Mouse (Mus musculus): ENCODE data around the gene Atox1. TPM values are rescaled to one million over a fixed set of nuclear protein-coding genes. Genes with fewer than 3 reads are reported as not detected.

Gene Atox1
- polyA plus RNA-seq, 1 experiment from 2014 or later, result 517 TPM

DNA sequence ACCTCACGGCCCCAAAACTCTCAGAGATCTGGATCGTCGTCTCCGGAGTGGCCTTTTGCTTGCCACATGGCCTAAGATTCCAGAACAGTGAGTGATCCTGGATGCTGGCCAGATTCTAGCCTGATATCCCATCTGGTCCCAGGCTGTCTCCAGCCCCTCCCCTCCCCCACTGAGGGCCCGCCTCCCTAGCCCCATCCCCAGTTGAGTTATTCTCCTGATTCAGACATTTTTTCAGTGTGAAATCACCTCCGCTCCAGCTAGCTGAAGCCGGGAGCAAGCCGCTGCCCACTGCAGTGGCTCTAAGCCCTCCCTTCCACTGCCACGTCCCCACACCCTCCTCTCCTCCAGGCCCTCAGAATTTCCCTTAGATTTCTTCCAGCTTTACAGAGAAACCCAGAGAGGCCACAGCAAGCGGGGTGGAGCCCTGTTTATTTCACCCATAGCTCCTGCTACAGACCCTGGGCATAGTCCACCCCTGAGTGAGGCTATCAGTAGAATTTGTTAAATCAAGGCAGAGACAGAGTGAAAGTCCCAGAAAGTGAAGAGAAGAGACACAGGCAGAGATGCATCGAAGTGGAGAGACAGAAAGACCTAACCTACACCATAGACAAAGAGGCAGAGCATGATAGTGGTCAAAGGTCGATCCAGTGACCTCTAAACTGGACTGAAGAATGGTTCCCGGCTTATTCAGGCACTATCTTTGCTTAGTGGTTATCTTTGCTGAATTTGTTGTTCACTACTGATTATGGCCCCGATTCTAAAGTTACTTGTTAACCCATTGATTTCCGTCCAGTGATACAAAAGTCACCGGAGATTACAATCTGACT, 32.6 kb downstream of the Atox1 start:
- Histone ChIP-seq H3K9ac (ENCODE audit: low read depth, low read length) (peak overlapping the region; percentile 42; the same call in 1 of the 2 replicates), H3K4me3 (replicated peaks; ENCODE audit: low read depth, low read length) (no peak overlapping the region), H3K27me3 (ENCODE audit: insufficient read depth, low read length) (no peaks in the 10 kb centered on the region), H3K4me2 (ENCODE audit: low read length) (no peak overlapping the region), H3K27ac (peak overlapping the region; percentile 93), H3K9me3 (replicated peaks; ENCODE audit: low read length) (no peaks in the 10 kb centered on the region), H3K36me3 (ENCODE audit: insufficient read depth, low read length) (no peaks in the 10 kb centered on the region), H3K4me1 (replicated peaks; ENCODE audit: insufficient read depth, low read length) (peaks cover 14% of the 10 kb centered on the region)
- peak; percentile 91 for ATAC-seq (replicated peaks; ENCODE audit: low FRiP score, low read depth)
- TF ChIP-seq CTCF (IDR thresholded peaks at IDR 0.05; ENCODE audit: low read depth), result no peak
- DNase-seq (ENCODE audit: low spot score), result peak; percentile 97
- 29% methylated on average over 16 of the region's 16 CpGs for WGBS

GRCm38 (mm10) chr11:55424746-55425360, 36.2 kb downstream of the Atox1 start:
- DNase-seq (ENCODE audit: low spot score), result no peak
- no peak for TF ChIP-seq CTCF (IDR thresholded peaks at IDR 0.05; ENCODE audit: low read depth)
- no peak overlapping the region for H3K4me2 ChIP-seq (ENCODE audit: low read length)
- H3K9me3 ChIP-seq (replicated peaks; ENCODE audit: low read length), result no peaks in the 10 kb centered on the region
- no peak overlapping the region for H3K4me3 ChIP-seq (replicated peaks; ENCODE audit: low read depth, low read length)
- H3K36me3 ChIP-seq (ENCODE audit: insufficient read depth, low read length), result no peaks in the 10 kb centered on the region
- 0 out of 2 replicates have a peak overlapping the region, but pooled peaks have one; percentile 27 for H3K9ac ChIP-seq (ENCODE audit: low read depth, low read length)
- H3K27me3 ChIP-seq (ENCODE audit: insufficient read depth, low read length), result no peaks in the 10 kb centered on the region
- peaks cover 14% of the 10 kb centered on the region for H3K4me1 ChIP-seq (replicated peaks; ENCODE audit: insufficient read depth, low read length)
- no peak for ATAC-seq (replicated peaks; ENCODE audit: low FRiP score, low read depth)
- WGBS, result 69% methylated on average over 8 of the region's 8 CpGs
- H3K27ac ChIP-seq, result no peak overlapping the region

- peak; percentile 35 for DNase-seq (ENCODE audit: low spot score)
- ATAC-seq (replicated peaks; ENCODE audit: low FRiP score, low read depth), result no peak
- no peaks in the 10 kb centered on the region for H3K9me3 ChIP-seq (replicated peaks; ENCODE audit: low read length)
- no peaks in the 10 kb centered on the region for H3K27me3 ChIP-seq (ENCODE audit: insufficient read depth, low read length)
- no peaks in the 10 kb centered on the region for H3K36me3 ChIP-seq (ENCODE audit: insufficient read depth, low read length)
- WGBS, result 21% methylated on average over 4 of the region's 4 CpGs
- TF ChIP-seq CTCF (IDR thresholded peaks at IDR 0.05; ENCODE audit: low read depth), result no peak
- no peak overlapping the region for H3K4me2 ChIP-seq (ENCODE audit: low read length)
- no peak overlapping the region for H3K4me3 ChIP-seq (replicated peaks; ENCODE audit: low read depth, low read length)
- no peak overlapping the region for H3K27ac ChIP-seq
- peaks cover 12% of the 10 kb centered on the region for H3K4me1 ChIP-seq (replicated peaks; ENCODE audit: insufficient read depth, low read length)
- no peak overlapping the region for H3K9ac ChIP-seq (ENCODE audit: low read depth, low read length)
Measured at GRCm38 (mm10) chr11:55423756-55424155, 37.3 kb downstream of the Atox1 start.

DNA sequence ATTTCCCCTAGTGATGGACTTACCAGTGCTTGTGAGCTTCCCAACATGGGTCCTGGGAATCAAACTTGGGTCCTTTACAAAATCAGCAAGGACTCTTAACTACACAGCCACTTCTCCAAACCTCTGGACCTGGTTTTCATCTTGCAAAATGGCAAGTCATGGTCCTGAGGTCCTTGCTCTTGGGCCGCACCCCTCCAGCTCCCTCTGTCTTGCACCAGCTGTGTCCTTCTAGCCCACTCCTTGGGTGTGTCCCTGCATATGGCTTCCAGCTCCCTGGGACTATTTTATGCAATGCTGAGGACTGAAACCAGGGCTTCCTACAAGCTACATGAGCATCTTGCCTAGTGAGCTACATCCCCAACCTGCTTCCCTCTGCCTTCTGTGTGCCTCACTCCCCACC, 38.1 kb downstream of the Atox1 start, which contains the start of gene Sparc:
Sparc (minus strand) TSS at position 206 of the 400 bp plus-strand sequence.
- Histone ChIP-seq H3K4me1 (replicated peaks; ENCODE audit: insufficient read depth, low read length) (peaks cover 8% of the 10 kb centered on the region), H3K4me2 (ENCODE audit: low read length) (no peak within 1 kb of the TSS), H3K27ac (no peak within 1 kb of the TSS), H3K9me3 (replicated peaks; ENCODE audit: low read length) (no peaks in the 10 kb centered on the region), H3K27me3 (ENCODE audit: insufficient read depth, low read length) (no peaks in the 10 kb centered on the region), H3K9ac (ENCODE audit: low read depth, low read length) (no peak within 1 kb of the TSS), H3K4me3 (replicated peaks; ENCODE audit: low read depth, low read length) (no peak within 1 kb of the TSS), H3K36me3 (ENCODE audit: insufficient read depth, low read length) (no peaks in the 10 kb centered on the region)
- DNase-seq (ENCODE audit: low spot score), result no peak
- no peak for ATAC-seq (replicated peaks; ENCODE audit: low FRiP score, low read depth)
- WGBS, result 100% methylated on average over 1 of the region's 1 CpGs
- no peak for TF ChIP-seq CTCF (IDR thresholded peaks at IDR 0.05; ENCODE audit: low read depth)

DNA sequence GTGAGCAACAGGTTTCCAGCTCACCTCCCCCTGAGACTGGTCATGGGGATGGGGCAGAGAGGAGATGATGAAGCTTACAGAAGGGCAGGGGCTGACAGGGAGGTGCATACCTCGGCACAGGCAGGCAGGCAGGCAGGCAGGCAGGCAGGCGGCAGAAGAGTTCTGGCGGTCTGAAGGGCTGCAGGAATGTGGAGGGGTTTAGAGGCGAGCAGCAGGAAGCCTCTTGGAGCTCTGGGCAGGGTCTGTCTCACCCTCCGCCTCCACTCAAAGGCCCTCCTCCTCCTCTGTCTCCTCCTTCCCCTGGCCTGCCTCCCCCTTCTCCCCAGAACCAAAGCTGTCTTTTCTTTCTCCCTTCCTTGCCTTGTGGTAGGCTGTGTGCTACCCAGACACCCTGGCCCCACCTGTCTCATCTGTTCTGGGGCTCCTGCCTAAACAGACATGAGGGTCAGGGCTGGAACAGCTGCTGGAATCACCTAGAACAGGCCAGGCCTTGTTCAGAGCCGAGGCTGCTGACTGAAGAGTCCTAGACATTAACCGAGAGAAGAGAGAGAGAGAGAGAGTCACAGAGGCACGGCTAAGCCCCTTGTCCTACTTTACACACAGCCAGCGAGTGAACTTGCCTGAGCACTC, 41.2 kb downstream of the Atox1 start:
- Histone ChIP-seq H3K4me2 (ENCODE audit: low read length) (peak overlapping the region; percentile 64), H3K4me1 (replicated peaks; ENCODE audit: insufficient read depth, low read length) (peaks cover 19% of the 10 kb centered on the region; the same call in 1 of the 2 replicates), H3K27me3 (ENCODE audit: insufficient read depth, low read length) (no peaks in the 10 kb centered on the region), H3K9ac (ENCODE audit: low read depth, low read length) (peak overlapping the region; percentile 76), H3K27ac (peak overlapping the region; percentile 94), H3K9me3 (replicated peaks; ENCODE audit: low read length) (no peaks in the 10 kb centered on the region), H3K4me3 (replicated peaks; ENCODE audit: low read depth, low read length) (peak overlapping the region; percentile 56), H3K36me3 (ENCODE audit: insufficient read depth, low read length) (no peaks in the 10 kb centered on the region)
- TF ChIP-seq CTCF (IDR thresholded peaks at IDR 0.05; ENCODE audit: low read depth), result peak; percentile 41
- peak; percentile 78 for ATAC-seq (replicated peaks; ENCODE audit: low FRiP score, low read depth)
- peak; percentile 97 for DNase-seq (ENCODE audit: low spot score)
- WGBS, result 7% methylated on average over 9 of the region's 9 CpGs

DNA sequence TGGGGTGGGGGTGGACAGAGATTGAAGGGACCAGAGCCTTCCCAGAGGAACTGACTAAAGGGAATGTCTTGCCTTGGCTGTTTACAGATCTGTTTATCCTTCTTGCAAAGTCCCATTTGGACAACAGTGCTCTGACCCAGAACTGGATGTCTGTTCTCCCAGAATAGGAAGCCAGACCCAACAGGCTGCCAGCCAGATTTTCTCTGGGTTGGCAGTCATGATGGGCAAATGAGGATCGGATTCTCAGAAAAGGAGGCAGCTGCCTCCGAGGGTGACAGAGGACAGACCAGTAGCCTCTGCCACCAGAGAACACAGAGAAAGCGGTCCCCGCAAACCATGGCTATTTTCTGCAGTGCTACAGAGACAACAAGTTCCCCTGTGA, 41.8 kb downstream of the Atox1 start:
- DNase-seq (ENCODE audit: low spot score) (peak; percentile 37), ATAC-seq (replicated peaks; ENCODE audit: low FRiP score, low read depth) (no peak; the same call in 1 of the 2 replicates)
- Histone ChIP-seq H3K9me3 (replicated peaks; ENCODE audit: low read length) (no peaks in the 10 kb centered on the region), H3K27ac (peak overlapping the region; percentile 94), H3K4me3 (replicated peaks; ENCODE audit: low read depth, low read length) (peak overlapping the region; percentile 56), H3K27me3 (ENCODE audit: insufficient read depth, low read length) (no peaks in the 10 kb centered on the region), H3K36me3 (ENCODE audit: insufficient read depth, low read length) (no peaks in the 10 kb centered on the region), H3K9ac (ENCODE audit: low read depth, low read length) (peak overlapping the region; percentile 76), H3K4me1 (replicated peaks; ENCODE audit: insufficient read depth, low read length) (peaks cover 18% of the 10 kb centered on the region; the same call in 1 of the 2 replicates), H3K4me2 (ENCODE audit: low read length) (peak overlapping the region; percentile 64)
- WGBS, result 5% methylated on average over 4 of the region's 4 CpGs
- TF ChIP-seq CTCF (IDR thresholded peaks at IDR 0.05; ENCODE audit: low read depth), result no peak

Measured in kidney, postnatal 0 days (tissue).